Comparison of ENCODE assay signal across 8 mouse cellular contexts in the genomic region with DNA sequence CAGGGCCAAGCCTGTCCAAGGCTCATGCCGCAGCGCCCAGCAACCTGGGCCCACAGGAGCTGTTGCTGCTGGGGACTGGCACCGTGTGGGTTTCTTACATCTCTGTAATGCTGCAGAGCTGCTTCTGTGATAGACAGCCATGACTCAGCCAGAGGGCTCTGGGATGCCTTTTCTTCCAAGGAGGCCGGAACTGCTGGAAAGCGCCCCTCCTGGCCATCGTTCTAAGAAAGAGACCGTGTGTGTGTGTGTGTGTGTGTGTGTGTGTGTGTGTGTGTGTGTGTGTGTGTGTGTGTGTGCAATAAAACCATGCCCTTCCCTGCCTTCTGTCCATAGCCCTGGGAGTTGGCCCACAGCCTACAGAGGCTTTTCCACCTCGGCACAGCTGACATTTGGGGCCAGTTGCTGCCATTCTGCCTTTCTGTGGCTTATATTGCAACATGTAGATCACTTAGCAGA. TPM values are rescaled to one million over a fixed set of nuclear protein-coding genes. Genes with fewer than 3 reads are reported as not detected.
DNase-seq lines count a peak whose midpoint lies in the region; TF ChIP-seq lines count a peak whose summit lies in the region.
"Had no signal": no experiment of that assay in that cellular context is flagged by ENCODE, and none has a peak within 500 bp of the region (broad histone marks: within the 10 kb centered on the region; RNA-seq: fewer than 3 reads in every experiment).

No protein-coding gene starts in this region.

- intact Hi-C loops in left cerebral cortex, adult 2 months (cut with DNase I) = loop anchor here (2.0 kb wide), 1 partner anchor 35 kb away; a partner anchor contains a TSS

- TF ChIP-seq POLR2A in thymus, adult 2 months (IDR thresholded peaks at IDR 0.05; ENCODE audit: control insufficient read depth, extremely low read depth, insufficient read depth, low read length, poor library complexity) = no peak

- H3K4me3 ChIP-seq in left cerebral cortex, adult 2 months = no peak overlapping the region
- no peak overlapping the region for H3K4me3 ChIP-seq in thymus, adult 2 months (ENCODE audit: control insufficient read depth, insufficient read depth, low read length)

- TF ChIP-seq CTCF in left cerebral cortex, adult 2 months (IDR thresholded peaks at IDR 0.05) = no peak
- no peak for TF ChIP-seq CTCF in thymus, adult 2 months (IDR thresholded peaks at IDR 0.05; ENCODE audit: borderline replicate concordance, control insufficient read depth, extremely low read depth, insufficient read depth, low read length, poor library complexity)

- H3K4me1 ChIP-seq in thymus, adult 2 months (replicated peaks; ENCODE audit: control insufficient read depth, insufficient read depth, low read length) = peaks cover 14% of the 10 kb centered on the region

- no peaks in the 10 kb centered on the region for H3K27me3 ChIP-seq in thymus, adult 2 months (ENCODE audit: control insufficient read depth, insufficient read depth, low read length)

- peak in 1 of 2 experiments; percentile 36 for DNase-seq in left cerebral cortex, adult 2 months (ENCODE audit: extremely low spot score in 1 of 2, low spot score in 2 of 2)
- DNase-seq in left cerebral cortex, adult 11 months (ENCODE audit: low spot score) = no peak
- peak; percentile 44 for DNase-seq in MN1 (ENCODE audit: low spot score)
- peak; percentile 81 for DNase-seq in adrenal gland, adult 2 months
- peak; percentile 61 for DNase-seq in fibroblast of lung, adult 2 months (ENCODE audit: low read depth)
- DNase-seq in thymus, adult 2 months = no peak
- DNase-seq in spleen, postnatal 36 days (ENCODE audit: low spot score in 2 of 2) = no peak
- DNase-seq: lung, embryonic 14.5 days had no signal

- H3K27ac ChIP-seq in left cerebral cortex, adult 2 months = peak overlapping the region; percentile 50; the same call in 1 of the 2 replicates
- no peak overlapping the region for H3K27ac ChIP-seq in thymus, adult 2 months (ENCODE audit: control insufficient read depth, insufficient read depth, low read length)

- WGBS in thymus, adult 2 months = 92% methylated on average over 8 of the region's 8 CpGs

- H3K36me3 ChIP-seq in thymus, adult 2 months (ENCODE audit: control insufficient read depth, insufficient read depth, low read length) = no peaks in the 10 kb centered on the region

RNA-seq across cellular contexts. Expression of a gene that starts 35.1 kb away (rescaled TPM):
- 10 to 100 TPM; 27.2 to 32.1 TPM for total RNA-seq in left cerebral cortex, adult 2 months (2021)
- total RNA-seq in adrenal gland, adult 2 months (2021) = 10 to 100 TPM in 1 of 2 experiments, 1 to 10 TPM in 1; 8.6 to 13.0 TPM
- polyA plus RNA-seq in adrenal gland, adult 2 months (2012; rRNA removed) = 25.7 and 39.3 TPM in 2 replicates
- polyA plus RNA-seq in thymus, adult 2 months (2012; rRNA removed) = 95.3 and 98.8 TPM in 2 replicates

RNA-seq across cellular contexts. Expression of a gene that starts 57.0 kb away (rescaled TPM):
- total RNA-seq in left cerebral cortex, adult 2 months (2021) = 10 to 100 TPM; 38.2 to 42.1 TPM
- total RNA-seq in adrenal gland, adult 2 months (2021) = 10 to 100 TPM; 40.0 to 41.8 TPM
- polyA plus RNA-seq in adrenal gland, adult 2 months (2012; rRNA removed) = 27.5 and 29.7 TPM in 2 replicates
- 41.3 and 41.9 TPM in 2 replicates for polyA plus RNA-seq in thymus, adult 2 months (2012; rRNA removed)

Comparison
In these comparisons a context has a peak if more than half of its experiments do, and no peak if none do; other contexts are left out.
1. DNase-seq: peak in MN1 (single experiment), adrenal gland, adult 2 months (single experiment) and fibroblast of lung, adult 2 months (single experiment); none in left cerebral cortex, adult 11 months (single experiment), thymus, adult 2 months (single experiment) and spleen, postnatal 36 days (0 of 2).